Mouse (Mus musculus) embryonic facial prominence, embryonic 14.5 days (tissue): ENCODE results near the gene Adam33. TPM values are rescaled to one million over a fixed set of nuclear protein-coding genes. Genes with fewer than 3 reads are reported as not detected.
"Not testable (repeated sequence)": the region's sequence is repeated elsewhere in the genome, so short reads cannot be mapped to it uniquely, and the experiment has no call there.

Experiments used
- ATAC-seq: fragments of 200-750 bp; cut with Nextera tagmentation; 2 replicates; pipeline ENCODE4 v1.8.0; 2017; ENCODE audit warnings: low read depth, moderate number of reproducible peaks, moderate TSS enrichment
- DNase-seq: peaks from one replicate; pipeline ENCODE4 v3.0.0-alpha.2; 2015; ENCODE audit warnings: low spot score
- H3K27ac ChIP-seq: fragments of 300-500 bp; sonication (generic); replicated peaks from 2 replicates; pipeline ENCODE4 v1.5.1; 2014; ENCODE audit warnings: low read depth, mild to moderate bottlenecking, low read length, moderate library complexity
- H3K27me3 ChIP-seq: fragments of 300-500 bp; sonication (generic); replicated peaks from 2 replicates; pipeline ENCODE4 v1.6.1; 2014; ENCODE audit warnings: low read length; ENCODE audit not compliant: control insufficient read depth, insufficient read depth
- H3K36me3 ChIP-seq: fragments of 300-500 bp; sonication (generic); 2 replicates; pipeline ENCODE4 v1.6.1; 2014; ENCODE audit warnings: low read length, mixed read lengths; ENCODE audit not compliant: control insufficient read depth, insufficient read depth
- H3K4me1 ChIP-seq: fragments of 300-500 bp; sonication (generic); 2 replicates; pipeline ENCODE4 v1.6.1; 2014; ENCODE audit warnings: antibody characterized with exemption, low read length; ENCODE audit not compliant: control insufficient read depth, insufficient read depth
- H3K4me2 ChIP-seq: fragments of 300-500 bp; sonication (generic); 2 replicates; pipeline ENCODE4 v1.6.1; 2014; ENCODE audit warnings: low read depth, mild to moderate bottlenecking, low read length, moderate library complexity, mixed read lengths
- H3K4me3 ChIP-seq: fragments of 300-500 bp; sonication (generic); 2 replicates; pipeline ENCODE4 v1.5.1; 2014; ENCODE audit warnings: low read depth, mild to moderate bottlenecking, low read length
- H3K9ac ChIP-seq: fragments of 300-500 bp; sonication (generic); 2 replicates; pipeline ENCODE4 v1.6.1; 2014; ENCODE audit warnings: low read depth, mild to moderate bottlenecking, low read length, moderate library complexity, mixed read lengths
- H3K9me3 ChIP-seq: fragments of 300-500 bp; sonication (generic); 2 replicates; pipeline ENCODE4 v1.6.1; 2016; ENCODE audit warnings: low read length; ENCODE audit not compliant: control insufficient read depth
- WGBS: fragments of 180-500 bp; shearing (Covaris S2); extraction: QIAGEN DNeasy Blood & Tissue Kit; methylation state at CpG from one replicate; pipeline ENCODE4 v1.1.7; 2014; 5-methylcytosine and 5-hydroxymethylcytosine counted together
- polyA plus RNA-seq: library from polyadenylated mRNA; unstranded; fragments of >200 nt; fragmentation: Nextera tagmentation; extraction: Ambion mirVana; gene quantifications from 2 replicates; pipeline ENCODE4 v1.2.1, GENCODE M21; 2014

Adam33 gene
- polyA plus RNA-seq, 1 experiment from 2014 or later, result 22.7 TPM

GRCm38 (mm10) chr2:131040854-131041825, 22.5 kb downstream of the Adam33 start:
- WGBS, result 5% methylated on average over 59 of the region's 115 CpGs
- Histone ChIP-seq H3K27ac (no peak overlapping the region), H3K36me3 (no peaks in the 10 kb centered on the region), H3K4me2 (peak overlapping the region; percentile 98), H3K4me1 (peaks cover 20% of the 10 kb centered on the region), H3K27me3 (peaks cover 28% of the 10 kb centered on the region), H3K4me3 (peak overlapping the region; percentile 66), H3K9me3 (no peaks in the 10 kb centered on the region), H3K9ac (peak overlapping the region; percentile 79)
- DNase-seq, result peak; percentile 73
- ATAC-seq, result peak; percentile 72

- 74% methylated on average over 5 of the region's 5 CpGs for WGBS
- no peaks in the 10 kb centered on the region for H3K9me3 ChIP-seq
Measured at GRCm38 (mm10) chr2:131038675-131039074, 24.9 kb downstream of the Adam33 start.

DNA sequence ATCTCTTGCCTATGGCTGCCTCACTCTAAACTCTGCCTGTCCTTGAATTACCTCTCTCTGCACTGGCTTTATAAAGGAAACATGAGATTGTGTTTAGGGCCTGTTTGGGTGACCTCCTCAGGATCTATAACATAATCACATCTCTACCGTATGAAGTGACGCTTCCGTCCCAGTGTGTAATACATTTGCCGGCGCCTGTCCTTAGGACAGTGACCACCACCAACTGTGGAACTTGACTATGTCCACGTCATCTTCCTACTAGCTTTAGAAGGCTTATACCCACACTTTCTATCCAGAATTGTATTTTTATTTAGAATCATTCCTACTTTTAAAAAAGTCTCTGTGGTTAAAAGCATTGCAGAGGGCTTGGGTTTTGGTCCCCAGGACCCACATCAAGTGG, 25.4 kb downstream of the Adam33 start:
- Histone ChIP-seq H3K9ac (no peak overlapping the region), H3K4me1 (peaks cover 10% of the 10 kb centered on the region), H3K36me3 (no peaks in the 10 kb centered on the region), H3K27me3 (peaks cover 28% of the 10 kb centered on the region), H3K4me3 (no peak overlapping the region), H3K4me2 (no peak overlapping the region), H3K9me3 (no peaks in the 10 kb centered on the region), H3K27ac (no peak overlapping the region)
- ATAC-seq (no peak), DNase-seq (no peak)
- WGBS, result 88% methylated on average over 6 of the region's 6 CpGs

More at GRCm38 (mm10) chr2:131038675-131039074, 24.9 kb downstream of the Adam33 start:
- Histone ChIP-seq H3K4me1 (peaks cover 10% of the 10 kb centered on the region), H3K36me3 (no peaks in the 10 kb centered on the region), H3K9ac (no peak overlapping the region), H3K27me3 (peaks cover 28% of the 10 kb centered on the region), H3K27ac (no peak overlapping the region), H3K4me3 (no peak overlapping the region), H3K4me2 (no peak overlapping the region)
- ATAC-seq (no peak), DNase-seq (no peak)

GRCm38 (mm10) chr2:131037226-131037990, 26.2 kb downstream of the Adam33 start:
- peak; percentile 24; the same call in 1 of the 2 replicates for ATAC-seq

DNA sequence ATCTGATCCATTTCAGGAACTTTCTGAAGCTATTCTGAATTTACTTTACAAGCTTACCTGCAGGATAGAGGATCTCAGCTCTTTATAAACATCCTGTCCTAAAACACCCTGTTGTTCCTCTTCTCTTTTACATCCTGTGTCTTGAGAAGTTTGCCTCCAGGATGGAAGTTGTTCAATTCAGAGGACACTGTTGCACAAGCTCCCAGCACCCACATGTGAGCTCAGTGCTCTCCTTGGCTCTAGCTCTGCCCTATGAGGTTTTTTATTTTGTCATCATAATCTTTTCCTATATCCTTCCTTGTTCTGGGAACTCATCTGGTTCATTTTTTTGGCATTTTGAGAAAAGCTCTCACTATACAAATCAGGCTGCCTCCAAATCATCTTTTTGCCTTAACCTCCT, 26.9 kb downstream of the Adam33 start:
- H3K36me3 ChIP-seq, result no peaks in the 10 kb centered on the region
- peaks cover 9% of the 10 kb centered on the region for H3K4me1 ChIP-seq
- H3K4me3 ChIP-seq, result no peak overlapping the region
- no peak overlapping the region for H3K4me2 ChIP-seq
- ATAC-seq (no peak), DNase-seq (no peak)
- no peak overlapping the region for H3K9ac ChIP-seq
- H3K27me3 ChIP-seq, result peaks cover 17% of the 10 kb centered on the region
- H3K9me3 ChIP-seq, result no peaks in the 10 kb centered on the region
- no peak overlapping the region for H3K27ac ChIP-seq

More at GRCm38 (mm10) chr2:131037226-131037990, 26.2 kb downstream of the Adam33 start:
- Histone ChIP-seq H3K27ac (no peak overlapping the region), H3K9me3 (no peaks in the 10 kb centered on the region), H3K4me2 (no peak overlapping the region), H3K36me3 (no peaks in the 10 kb centered on the region), H3K4me1 (peaks cover 10% of the 10 kb centered on the region), H3K9ac (no peak overlapping the region), H3K4me3 (no peak overlapping the region), H3K27me3 (peaks cover 23% of the 10 kb centered on the region)
- 48% methylated on average over 17 of the region's 17 CpGs for WGBS
- peak; percentile 69 for DNase-seq

DNA sequence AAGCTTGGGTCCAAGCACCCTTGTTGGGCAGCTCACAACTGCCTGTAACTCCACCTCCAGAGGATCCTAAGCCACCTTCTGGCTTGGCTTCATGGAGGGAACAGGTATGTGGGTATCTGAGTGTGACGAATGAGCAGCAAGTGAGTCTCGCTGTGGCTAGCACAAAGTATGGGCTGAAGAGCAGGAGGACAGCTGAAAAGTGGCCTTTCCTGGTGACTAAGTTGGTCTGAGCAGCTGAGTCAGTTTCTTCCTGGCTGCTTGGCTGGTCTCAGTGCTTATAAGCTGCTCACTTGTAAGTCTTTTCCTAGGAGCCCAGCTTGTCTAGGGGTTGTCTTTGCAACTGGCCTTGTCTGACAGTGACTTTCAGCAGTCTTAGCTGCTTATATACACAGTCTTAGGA, 27.3 kb downstream of the Adam33 start:
- Histone ChIP-seq H3K27me3 (peaks cover 13% of the 10 kb centered on the region), H3K4me1 (peaks cover 6% of the 10 kb centered on the region; the same call in 1 of the 2 replicates), H3K9me3 (no peaks in the 10 kb centered on the region), H3K9ac (no peak overlapping the region), H3K4me3 (no peak overlapping the region), H3K4me2 (no peak overlapping the region), H3K27ac (no peak overlapping the region), H3K36me3 (no peaks in the 10 kb centered on the region)
- ATAC-seq (no peak), DNase-seq (no peak)
- 79% methylated on average over 2 of the region's 2 CpGs for WGBS

GRCm38 (mm10) chr2:131031406-131031805, 32.2 kb downstream of the Adam33 start:
- not testable (repeated sequence) for H3K9ac ChIP-seq, H3K9me3 ChIP-seq, H3K4me3 ChIP-seq, H3K4me1 ChIP-seq, DNase-seq, H3K4me2 ChIP-seq, H3K27ac ChIP-seq, H3K27me3 ChIP-seq, ATAC-seq
- WGBS, result 55% methylated on average over 1 of the region's 1 CpGs
- H3K36me3 ChIP-seq, result peaks cover 12% of the 10 kb centered on the region

GRCm38 (mm10) chr2:131030998-131031397, 32.6 kb downstream of the Adam33 start:
- Histone ChIP-seq H3K36me3 (peaks cover 16% of the 10 kb centered on the region), H3K9ac (no peak overlapping the region), H3K27ac (no peak overlapping the region), H3K4me1 (no peaks in the 10 kb centered on the region), H3K4me2 (no peak overlapping the region), H3K9me3 (no peaks in the 10 kb centered on the region), H3K4me3 (no peak overlapping the region), H3K27me3 (no peaks in the 10 kb centered on the region)
- ATAC-seq (no peak), DNase-seq (no peak)
- WGBS, result 89% methylated on average over 1 of the region's 1 CpGs
